Mouse (Mus musculus) liver, embryonic 16.5 days (tissue): ENCODE data around the gene Flnb. TPM values are rescaled to one million over a fixed set of nuclear protein-coding genes. Genes with fewer than 3 reads are reported as not detected.

Experiments used
- polyA plus RNA-seq: library from polyadenylated mRNA; unstranded; fragments of >200 nt; fragmentation: Nextera tagmentation; extraction: Ambion mirVana; gene quantifications from 2 replicates; pipeline ENCODE4 v1.2.1, GENCODE M21; 2015

Flnb gene
- polyA plus RNA-seq, 1 experiment from 2014 or later: 4.8 TPM

Other genes starting within 250 kb of the Flnb start
- 0.05 TPM in 1 of 2 replicates, not detected in the other for gene Gm3558, start 249.4 kb upstream of the Flnb start, polyA plus RNA-seq
- gene Gm10338, start 222.4 kb upstream of the Flnb start, polyA plus RNA-seq: not detected in 2 replicates
- not detected in 2 replicates for gene Gm10128, start 174.0 kb upstream of the Flnb start, polyA plus RNA-seq
- gene Gm26661, start 26.4 kb upstream of the Flnb start, polyA plus RNA-seq: not detected in 2 replicates
- not detected in 2 replicates for gene Gm45521, start 139.3 kb downstream of the Flnb start, polyA plus RNA-seq
- gene Dnase1l3, start 176.6 kb downstream of the Flnb start, polyA plus RNA-seq: 4.8 and 6.0 TPM in 2 replicates
- 8.6 and 8.8 TPM in 2 replicates for gene Abhd6, start 184.9 kb downstream of the Flnb start, polyA plus RNA-seq